Mouse (Mus musculus) thymus, adult 2 months (tissue): Measurements from ENCODE around the gene Umodl1.

Source experiments
- CTCF ChIP-seq: fragments of 200-500 bp; IDR thresholded peaks from 2 replicates; pipeline ENCODE4 v1.5.1; 2012; ENCODE audit warnings: mild to moderate bottlenecking, control low read depth, low read length, moderate library complexity, borderline replicate concordance; ENCODE audit not compliant: control insufficient read depth, poor library complexity, insufficient read depth; ENCODE audit errors: extremely low read depth
- POLR2A ChIP-seq: fragments of 200-500 bp; IDR thresholded peaks from 2 replicates; pipeline ENCODE4 v1.6.1; 2012; ENCODE audit warnings: mild to moderate bottlenecking, low read length, control low read depth, moderate library complexity; ENCODE audit not compliant: control insufficient read depth, poor library complexity, insufficient read depth; ENCODE audit errors: extremely low read depth

- no peak for TF ChIP-seq CTCF
- TF ChIP-seq POLR2A, result no peak
Observed at GRCm38 (mm10) chr17:31008416-31008815, 54.0 kb downstream of the Umodl1 start.
